Mouse (Mus musculus): ENCODE data around the gene Bcar3.

DNA sequence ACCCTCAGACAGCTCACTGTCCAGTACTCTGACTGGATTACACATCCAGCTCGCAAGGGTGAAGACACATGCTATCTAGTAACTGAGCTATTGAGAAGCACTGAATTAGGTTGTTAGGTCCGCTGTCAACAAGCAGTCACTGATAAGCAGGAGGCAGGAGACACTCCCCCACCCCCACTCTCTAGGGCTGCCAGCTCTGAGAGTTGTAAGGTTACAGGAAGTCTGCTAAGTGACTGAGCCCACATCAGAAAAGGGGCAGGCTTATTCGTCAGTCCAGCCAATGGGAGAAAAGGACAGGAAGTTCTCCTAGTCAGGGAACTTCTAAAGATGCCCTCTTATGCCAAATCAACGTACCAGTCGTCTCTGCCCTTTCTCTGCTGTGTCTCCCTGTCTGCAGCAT lies 180.1 kb downstream of the Bcar3 start:
- TF ChIP-seq CTCF (IDR thresholded peaks at IDR 0.05; ENCODE audit: borderline replicate concordance, control insufficient read depth, extremely low read depth, insufficient read depth, low read length, poor library complexity), result no peak
- no peak for TF ChIP-seq POLR2A (IDR thresholded peaks at IDR 0.05; ENCODE audit: control insufficient read depth, extremely low read depth, insufficient read depth, low read length, poor library complexity)
